Mouse (Mus musculus) cerebellum, postnatal 10 days (tissue): ENCODE results near the gene Gm37240.

Source experiments
- DNase-seq, 2 experiments: peaks; one replicate each; pipeline ENCODE4 v3.0.0; 2021; ENCODE audit warnings: mixed read lengths in 2 of 2

Gene Gm37240

GRCm38 (mm10) chr3:85383330-85383729 lies 504.0 kb downstream of the Gm37240 start:
- no peak for DNase-seq

GRCm38 (mm10) chr3:85378703-85379395 lies 508.5 kb downstream of the Gm37240 start:
- DNase-seq: peak; percentile 60 to 72

- DNase-seq: peak; percentile 91
These were observed 509.2 kb downstream of the Gm37240 start for GRCm38 (mm10) chr3:85377946-85378702.

- DNase-seq: peak in 1 of 2 experiments; percentile 26
These were observed 509.8 kb downstream of the Gm37240 start for GRCm38 (mm10) chr3:85377505-85377904.

GRCm38 (mm10) chr3:85376541-85376940 lies 510.8 kb downstream of the Gm37240 start:
- no peak for DNase-seq

- DNase-seq: no peak
These were observed 514.3 kb downstream of the Gm37240 start for GRCm38 (mm10) chr3:85373039-85373438.

GRCm38 (mm10) chr3:85369847-85370246 lies 517.5 kb downstream of the Gm37240 start:
- no peak for DNase-seq

GRCm38 (mm10) chr3:85369157-85369556 lies 518.2 kb downstream of the Gm37240 start:
- no peak for DNase-seq

GRCm38 (mm10) chr3:85368354-85369120 lies 518.8 kb downstream of the Gm37240 start:
- no peak for DNase-seq

- no peak for DNase-seq
These were observed 522.6 kb downstream of the Gm37240 start for GRCm38 (mm10) chr3:85364591-85365343.

GRCm38 (mm10) chr3:85362883-85363282 lies 524.4 kb downstream of the Gm37240 start:
- DNase-seq: peak; percentile 73 to 77

- DNase-seq: no peak
These were observed 530.9 kb downstream of the Gm37240 start for GRCm38 (mm10) chr3:85356373-85356772.

- DNase-seq: no peak
These were observed 539.3 kb downstream of the Gm37240 start for GRCm38 (mm10) chr3:85348021-85348420.

- DNase-seq: peak; percentile 55 to 69
These were observed 546.0 kb downstream of the Gm37240 start for GRCm38 (mm10) chr3:85341103-85341860.

- DNase-seq: no peak
These were observed 546.8 kb downstream of the Gm37240 start for GRCm38 (mm10) chr3:85340491-85340890.

GRCm38 (mm10) chr3:85339926-85340325 lies 547.4 kb downstream of the Gm37240 start:
- no peak for DNase-seq

GRCm38 (mm10) chr3:85339269-85339820 lies 548.0 kb downstream of the Gm37240 start:
- no peak for DNase-seq

- DNase-seq: no peak
These were observed 548.6 kb downstream of the Gm37240 start for GRCm38 (mm10) chr3:85338755-85339095.

- no peak for DNase-seq
These were observed 549.2 kb downstream of the Gm37240 start for GRCm38 (mm10) chr3:85337881-85338754.

- no peak for DNase-seq
These were observed 551.8 kb downstream of the Gm37240 start for GRCm38 (mm10) chr3:85335517-85335916.

GRCm38 (mm10) chr3:85332276-85332675 lies 555.0 kb downstream of the Gm37240 start:
- no peak for DNase-seq
